Mouse (Mus musculus) kidney, adult 2 months (tissue): ENCODE results near the gene Scgb1a1. TPM values are rescaled to one million over a fixed set of nuclear protein-coding genes. Genes with fewer than 3 reads are reported as not detected.
"Not testable (repeated sequence)": the region's sequence is repeated elsewhere in the genome, so short reads cannot be mapped to it uniquely, and the experiment has no call there.

Experiments
- DNase-seq: peaks from one replicate; pipeline ENCODE4 v3.0.0; 2021
- H3K27ac ChIP-seq: fragments of 200-500 bp; 2 replicates; pipeline ENCODE4 v1.5.1; 2012; ENCODE audit warnings: low read depth, low read length, control low read depth, inconsistent platforms; ENCODE audit not compliant: insufficient read depth
- H3K27me3 ChIP-seq: fragments of 200-500 bp; replicated peaks from 2 replicates; pipeline ENCODE4 v1.6.1; 2012; ENCODE audit warnings: mild to moderate bottlenecking, moderate library complexity, low read length, inconsistent platforms; ENCODE audit not compliant: control insufficient read depth, insufficient read depth
- H3K36me3 ChIP-seq: fragments of 200-500 bp; 2 replicates; pipeline ENCODE4 v1.6.1; 2012; ENCODE audit warnings: mild to moderate bottlenecking, moderate library complexity, low read length, inconsistent platforms; ENCODE audit not compliant: control insufficient read depth, insufficient read depth
- H3K4me1 ChIP-seq: fragments of 200-500 bp; 2 replicates; pipeline ENCODE4 v1.6.1; 2011; ENCODE audit warnings: low read length; ENCODE audit not compliant: control insufficient read depth, insufficient read depth
- H3K4me3 ChIP-seq: fragments of 200-500 bp; 2 replicates; pipeline ENCODE4 v1.5.1; 2011; ENCODE audit warnings: mild to moderate bottlenecking, low read depth, low read length, control low read depth; ENCODE audit not compliant: insufficient read depth
- CTCF ChIP-seq: fragments of 200-500 bp; conservative IDR thresholded peaks from 2 replicates; pipeline ENCODE4 v1.5.1; 2011; ENCODE audit warnings: low read depth, mild to moderate bottlenecking, control low read depth, low read length, moderate library complexity, mixed read lengths; ENCODE audit not compliant: insufficient read depth, insufficient read length
- POLR2A ChIP-seq: fragments of 200-500 bp; IDR thresholded peaks from one replicate; pipeline ENCODE4 v1.6.1; 2011; ENCODE audit warnings: low read depth, low read length, control low read depth
- WGBS: fragments of 180-500 bp; shearing (Covaris S2); methylation state at CpG from one replicate; pipeline ENCODE4 v1.1.7; 2018; 5-methylcytosine and 5-hydroxymethylcytosine counted together
- polyA plus RNA-seq: library from polyadenylated mRNA; depleted of rRNA; stranded (reverse); fragments of >200 nt; gene quantifications from 2 replicates; pipeline ENCODE4 v1.2.3, GENCODE M21; 2012

The Scgb1a1 gene
- polyA plus RNA-seq, 1 experiment = 0.22 TPM

DNA sequence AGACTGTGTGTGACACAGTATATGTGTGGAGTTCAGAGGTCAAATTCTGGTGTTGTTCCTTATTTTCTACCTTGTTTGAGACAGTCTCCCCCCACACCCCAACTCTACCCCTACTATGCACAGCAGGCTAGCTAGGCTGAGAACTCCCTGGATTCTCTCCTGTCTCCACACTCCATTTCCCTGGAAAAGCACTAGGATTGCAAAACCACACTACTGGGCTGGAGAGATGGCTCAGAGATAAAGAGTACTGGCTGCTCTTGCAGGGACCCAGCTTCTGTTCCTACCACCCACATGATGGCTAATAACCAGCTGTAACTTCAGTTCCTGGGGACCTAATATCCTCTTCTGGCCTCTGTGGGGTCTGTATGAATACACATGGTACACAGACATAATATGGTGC is 30.1 kb downstream of the Scgb1a1 start:
- no peak for DNase-seq

DNA sequence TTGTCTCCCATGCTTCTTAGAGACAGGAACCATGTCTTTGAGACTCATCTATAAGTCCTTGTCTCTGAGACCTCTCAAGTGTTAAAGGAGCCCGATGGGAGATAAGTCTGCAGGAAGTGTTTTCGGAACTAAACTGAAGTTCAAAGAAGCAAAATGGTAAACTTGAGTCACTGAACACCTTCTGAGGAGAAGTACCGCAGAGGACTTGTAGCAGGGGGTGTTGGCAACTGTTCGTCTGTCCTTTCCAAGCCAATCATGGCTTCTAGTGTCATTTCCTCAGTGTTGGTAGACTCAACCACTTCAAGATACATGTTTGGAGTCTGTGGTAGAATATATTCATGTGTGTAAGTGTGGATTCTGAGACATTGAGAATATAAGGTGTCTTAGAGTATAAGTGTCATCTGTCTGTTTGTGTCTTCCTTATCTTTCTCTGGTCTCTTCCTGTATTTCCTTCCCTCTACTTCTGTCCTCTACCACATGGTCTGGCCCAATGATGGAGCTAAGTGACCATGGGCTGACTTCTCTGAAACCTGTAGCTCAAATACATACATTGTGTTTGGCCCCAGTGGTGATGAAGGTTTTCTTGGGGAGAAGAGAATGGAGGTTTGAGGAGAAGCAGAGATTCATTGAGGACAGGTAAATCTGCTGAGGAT is 31.9 kb downstream of the Scgb1a1 start:
- DNase-seq = no peak
- Histone ChIP-seq H3K36me3 (no peaks in the 10 kb centered on the region), H3K4me1 (no peaks in the 10 kb centered on the region; the same call in 1 of the 2 replicates), H3K4me3 (no peak overlapping the region), H3K27me3 (no peaks in the 10 kb centered on the region), H3K27ac (no peak overlapping the region)
- 88% methylated on average over 4 of the region's 4 CpGs for WGBS
- TF ChIP-seq CTCF (no peak), POLR2A (no peak)

More for the DNA sequence above, 30.1 kb downstream of the Scgb1a1 start:
- H3K36me3 ChIP-seq = no peaks in the 10 kb centered on the region
- no peak overlapping the region for H3K27ac ChIP-seq
- TF ChIP-seq CTCF (no peak), POLR2A (no peak)
- H3K4me1 ChIP-seq = no peaks in the 10 kb centered on the region; the same call in 1 of the 2 replicates
- no peaks in the 10 kb centered on the region for H3K27me3 ChIP-seq
- no peak overlapping the region for H3K4me3 ChIP-seq

DNA sequence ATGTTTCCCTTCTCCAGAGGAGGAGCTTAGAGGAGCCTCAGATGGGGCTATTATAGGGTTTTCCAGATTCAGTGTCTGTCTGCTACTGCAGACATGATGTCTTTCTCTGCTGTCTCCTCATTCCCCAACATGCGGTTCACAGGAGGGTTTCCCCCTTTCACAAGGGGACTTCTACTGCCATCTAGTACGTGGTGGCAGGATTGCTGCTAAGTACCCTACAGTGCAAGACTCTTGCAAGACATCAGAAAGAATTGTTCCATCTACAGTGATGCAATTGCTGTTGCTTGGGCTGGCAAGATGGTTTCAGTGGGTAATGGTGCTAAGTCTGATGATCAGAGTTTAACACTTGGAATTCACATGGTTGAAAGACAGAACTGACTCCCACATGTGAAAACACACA is 32.6 kb downstream of the Scgb1a1 start:
- no peak for TF ChIP-seq POLR2A
- TF ChIP-seq CTCF = peak; percentile 61; the same call in 1 of the 2 replicates

DNA sequence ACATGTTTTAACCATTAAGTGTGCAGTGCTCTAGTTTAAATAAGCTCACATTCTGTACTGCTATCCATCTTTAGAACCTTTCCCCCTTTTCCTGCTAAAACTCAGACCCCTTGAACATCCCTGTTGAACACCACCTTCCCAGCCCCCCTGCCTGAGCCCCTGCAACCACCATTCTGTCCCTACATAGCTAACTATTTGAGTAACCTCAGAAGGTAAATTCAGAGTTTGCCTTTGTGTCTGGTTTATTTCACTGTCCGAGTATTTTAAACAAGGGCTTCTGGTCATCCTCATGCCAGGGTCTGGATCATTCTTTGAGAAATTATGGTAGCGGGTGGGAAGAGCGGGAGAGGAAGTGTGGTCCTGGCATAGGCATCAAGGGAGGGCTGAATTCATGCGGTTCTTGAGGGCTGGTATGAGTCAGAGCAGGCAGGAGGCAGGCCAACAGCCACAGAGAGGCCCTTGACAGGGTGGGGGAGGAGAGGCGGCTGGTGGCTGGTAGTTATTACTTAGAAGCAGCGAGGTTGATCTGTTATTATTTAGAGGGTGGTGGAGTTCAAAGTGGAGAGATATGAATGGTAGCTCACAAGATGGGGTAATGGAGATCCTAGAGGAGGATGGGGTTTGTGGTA is 34.8 kb downstream of the Scgb1a1 start:
- 63% methylated on average over 6 of the region's 6 CpGs for WGBS
- Histone ChIP-seq H3K27ac (no peak overlapping the region), H3K4me1 (peaks cover under 1% of the 10 kb centered on the region; the same call in 1 of the 2 replicates), H3K4me3 (no peak overlapping the region), H3K27me3 (no peaks in the 10 kb centered on the region), H3K36me3 (no peaks in the 10 kb centered on the region)
- DNase-seq = no peak
- TF ChIP-seq CTCF (no peak), POLR2A (no peak)

More for the DNA sequence above, 32.6 kb downstream of the Scgb1a1 start:
- Histone ChIP-seq H3K27ac (no peak overlapping the region), H3K27me3 (no peaks in the 10 kb centered on the region), H3K4me1 (no peaks in the 10 kb centered on the region), H3K36me3 (no peaks in the 10 kb centered on the region), H3K4me3 (no peak overlapping the region)
- DNase-seq = peak; percentile 47
- 24% methylated on average over 2 of the region's 2 CpGs for WGBS

DNA sequence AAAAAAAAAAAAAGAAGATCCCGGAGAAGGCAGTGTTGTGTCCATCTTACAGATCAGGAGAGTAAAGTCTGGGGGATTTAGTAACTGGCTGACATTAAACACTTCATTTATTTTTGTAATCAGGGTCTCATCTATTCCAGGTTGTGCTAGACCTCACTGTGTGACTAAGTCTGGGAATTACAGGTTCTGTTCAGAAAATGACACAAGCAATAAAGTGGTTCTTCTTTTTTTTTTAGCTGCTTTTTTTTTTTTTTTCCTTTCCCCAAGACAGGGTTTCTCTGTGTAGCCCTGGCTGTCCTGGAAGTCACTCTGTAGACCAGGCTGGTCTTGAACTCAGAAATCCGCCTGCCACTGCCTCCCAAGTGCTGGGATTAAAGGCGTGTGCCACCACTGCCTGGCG is 35.8 kb downstream of the Scgb1a1 start:
- DNase-seq, H3K36me3 ChIP-seq, H3K27me3 ChIP-seq, H3K4me3 ChIP-seq, H3K4me1 ChIP-seq, H3K27ac ChIP-seq: not testable (repeated sequence)
- 91% methylated on average over 4 of the region's 4 CpGs for WGBS

DNA sequence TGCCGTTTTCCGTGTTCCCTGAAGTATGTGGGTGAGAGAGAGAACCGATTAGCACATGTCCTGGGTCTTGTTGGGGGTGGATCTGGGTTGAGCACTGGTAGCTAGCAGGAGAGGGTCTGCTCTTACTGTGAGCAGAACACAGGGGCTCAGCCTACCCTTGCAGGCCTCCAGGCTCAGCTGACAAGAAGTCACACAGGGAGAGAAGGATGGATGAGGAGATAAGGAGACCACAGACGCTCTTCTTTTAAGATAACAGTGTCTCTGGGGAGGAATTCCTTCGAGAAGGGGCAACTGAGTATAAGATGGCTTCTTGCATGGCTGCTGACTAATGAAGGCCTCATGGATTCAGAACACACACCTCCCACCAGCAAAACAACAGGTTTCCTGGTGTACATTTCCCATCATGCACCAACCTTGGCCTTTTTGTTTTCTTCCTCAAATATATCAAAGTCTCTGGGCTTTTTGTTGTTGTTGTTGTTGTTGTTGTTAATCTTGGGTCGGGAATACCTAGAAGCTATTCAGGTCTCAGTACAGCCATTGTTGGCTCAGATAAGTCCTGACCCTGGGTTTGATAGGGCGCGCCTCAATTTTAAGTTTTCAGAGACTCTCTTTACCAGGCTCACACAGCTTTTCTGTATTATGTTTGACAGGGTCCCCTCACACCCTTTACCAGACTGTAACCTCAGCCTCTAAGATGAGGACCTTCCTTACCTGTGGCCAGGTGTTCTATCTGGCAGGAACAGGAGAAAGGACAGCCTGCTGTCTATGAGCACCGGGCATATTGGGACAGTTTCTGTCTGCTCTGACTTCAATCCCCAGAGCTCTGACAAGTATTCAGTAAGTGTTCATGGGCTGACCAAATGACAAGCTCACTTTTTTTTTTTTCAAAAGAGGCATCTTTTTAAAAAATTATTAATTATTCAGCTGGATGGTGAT is 37.2 kb downstream of the Scgb1a1 start:
- Histone ChIP-seq H3K4me1 (peaks cover 11% of the 10 kb centered on the region; the same call in 1 of the 2 replicates), H3K4me3 (no peak overlapping the region), H3K36me3 (no peaks in the 10 kb centered on the region), H3K27me3 (no peaks in the 10 kb centered on the region), H3K27ac (no peak overlapping the region)
- 84% methylated on average over 9 of the region's 9 CpGs for WGBS
- TF ChIP-seq CTCF = no peak
- TF ChIP-seq POLR2A = no peak
- DNase-seq = no peak
